Mouse (Mus musculus) cerebellum, adult 9-11 months (tissue): ENCODE data around the gene Rheb.
"Not testable (repeated sequence)": the region's sequence is repeated elsewhere in the genome, so short reads cannot be mapped to it uniquely, and the experiment has no call there.

ENCODE experiments used
- DNase-seq: peaks from one replicate; pipeline ENCODE4 v3.0.0; 2022

The Rheb gene

GRCm38 (mm10) chr5:24782957-24783356 lies 59.5 kb downstream of the Rheb start:
- DNase-seq, result no peak

GRCm38 (mm10) chr5:24781048-24781447 lies 61.4 kb downstream of the Rheb start:
- no peak for DNase-seq

DNA sequence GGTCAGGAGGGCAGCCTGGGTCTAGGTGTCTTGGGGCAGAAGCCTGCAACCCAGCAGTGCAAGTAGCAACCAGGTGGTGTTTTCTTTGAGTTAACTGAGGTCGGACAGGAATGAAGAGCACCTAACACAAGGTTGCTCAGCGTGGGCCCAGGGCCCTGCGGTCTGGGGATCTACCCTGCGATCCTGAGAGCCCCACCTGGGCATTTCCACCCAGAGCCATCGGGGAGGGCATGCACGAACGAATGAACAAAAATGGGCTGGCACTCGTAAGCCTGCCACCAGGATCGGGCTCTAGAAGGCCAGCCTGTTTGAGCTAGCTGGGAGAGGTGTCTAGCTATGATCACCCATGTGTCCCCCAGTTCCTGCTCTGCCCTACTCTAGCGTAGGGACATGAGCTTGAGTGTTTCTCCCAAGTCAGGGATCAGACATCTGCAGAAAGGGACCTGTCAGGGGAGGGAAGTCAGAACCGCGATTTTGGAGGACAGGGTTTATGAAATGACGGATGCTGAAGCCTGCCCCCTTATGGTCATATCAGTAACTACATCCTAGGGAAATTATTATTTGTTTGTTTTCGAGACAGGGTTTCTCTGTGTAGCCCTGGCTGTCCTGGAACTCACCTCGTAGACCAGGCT lies 62.4 kb downstream of the Rheb start:
- peak; percentile 45 for DNase-seq

DNA sequence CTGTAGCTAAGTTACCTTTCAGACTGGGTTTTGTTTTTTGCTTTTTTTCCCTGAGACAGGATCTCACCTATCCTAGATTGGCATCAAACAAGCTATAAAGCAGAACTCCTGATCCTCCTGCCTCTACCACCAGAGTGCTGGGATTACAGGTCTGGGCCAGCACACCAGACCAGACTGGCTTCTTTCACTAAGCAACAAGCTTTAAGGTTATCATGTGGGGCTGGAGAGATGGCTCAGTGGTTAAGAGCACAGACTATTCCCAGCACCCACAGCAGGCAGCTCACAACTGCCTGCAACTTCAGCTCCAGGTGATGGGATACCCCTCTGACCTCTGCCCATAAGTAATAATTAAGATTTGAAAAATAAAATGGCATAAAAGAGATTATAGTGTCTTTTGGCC lies 63.1 kb downstream of the Rheb start:
- DNase-seq, result no peak

GRCm38 (mm10) chr5:24778843-24779140 lies 63.6 kb downstream of the Rheb start:
- DNase-seq, result no peak

GRCm38 (mm10) chr5:24778082-24778842 lies 64.2 kb downstream of the Rheb start:
- DNase-seq, result no peak

GRCm38 (mm10) chr5:24776681-24777080 lies 65.7 kb downstream of the Rheb start:
- DNase-seq, result no peak

- not testable (repeated sequence) for DNase-seq
Observed at GRCm38 (mm10) chr5:24774549-24774948, 67.9 kb downstream of the Rheb start.

GRCm38 (mm10) chr5:24757816-24758215 lies 84.6 kb downstream of the Rheb start, which contains the start of gene Crygn:
TSS of gene Crygn (minus strand) at chr5:24758008.
- no peak for DNase-seq

- no peak for DNase-seq
Observed at GRCm38 (mm10) chr5:24756931-24757330, 85.5 kb downstream of the Rheb start.
